Mouse (Mus musculus) adrenal gland, adult 8-10 months (tissue): ENCODE measurements at regions not wholly inside any gene's neighbourhood (a gene's known extent, or its start where the extent isn't known, plus 50 kb on each side); places are given as distances from the start of the nearest gene placed in this dataset.
A peak's percentile ranks its signal among the peaks of the same experiment; 100 is the strongest.
"Not testable (repeated sequence)": the region's sequence is repeated elsewhere in the genome, so short reads cannot be mapped to it uniquely, and the experiment has no call there.

Experiments
- DNase-seq: peaks from one replicate; pipeline ENCODE4 v3.0.0; 2022

GRCm38 (mm10) chr16:31508981-31509380, 86.9 kb downstream of the Bdh1 start:
- DNase-seq, result peak; percentile 66

- no peak for DNase-seq
Observed at GRCm38 (mm10) chr16:31510097-31510496, 88.0 kb downstream of the Bdh1 start.

GRCm38 (mm10) chr16:31518816-31519215, 96.7 kb downstream of the Bdh1 start:
- no peak for DNase-seq

- no peak for DNase-seq
Observed at GRCm38 (mm10) chr16:31520081-31520480, 98.0 kb downstream of the Bdh1 start.

DNA sequence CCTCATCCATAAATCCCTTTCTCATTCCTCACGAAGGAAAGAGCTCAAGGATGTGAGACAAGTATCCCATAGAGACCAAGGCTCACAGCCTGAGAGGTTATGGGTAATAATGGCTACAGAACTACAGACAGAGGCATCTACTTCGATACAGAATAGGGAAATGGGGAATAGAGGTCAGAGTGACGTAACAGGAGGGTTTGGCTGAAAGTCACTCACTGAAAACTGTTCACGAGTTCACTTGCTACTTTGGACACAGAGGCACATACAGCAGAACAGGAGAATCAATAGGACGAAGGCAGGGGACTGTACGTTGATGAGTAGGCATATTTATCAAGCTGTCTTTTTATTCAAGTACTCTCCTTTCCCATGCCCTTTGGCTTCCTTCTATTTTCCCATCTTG, 99.7 kb downstream of the Bdh1 start:
- DNase-seq, result no peak

DNA sequence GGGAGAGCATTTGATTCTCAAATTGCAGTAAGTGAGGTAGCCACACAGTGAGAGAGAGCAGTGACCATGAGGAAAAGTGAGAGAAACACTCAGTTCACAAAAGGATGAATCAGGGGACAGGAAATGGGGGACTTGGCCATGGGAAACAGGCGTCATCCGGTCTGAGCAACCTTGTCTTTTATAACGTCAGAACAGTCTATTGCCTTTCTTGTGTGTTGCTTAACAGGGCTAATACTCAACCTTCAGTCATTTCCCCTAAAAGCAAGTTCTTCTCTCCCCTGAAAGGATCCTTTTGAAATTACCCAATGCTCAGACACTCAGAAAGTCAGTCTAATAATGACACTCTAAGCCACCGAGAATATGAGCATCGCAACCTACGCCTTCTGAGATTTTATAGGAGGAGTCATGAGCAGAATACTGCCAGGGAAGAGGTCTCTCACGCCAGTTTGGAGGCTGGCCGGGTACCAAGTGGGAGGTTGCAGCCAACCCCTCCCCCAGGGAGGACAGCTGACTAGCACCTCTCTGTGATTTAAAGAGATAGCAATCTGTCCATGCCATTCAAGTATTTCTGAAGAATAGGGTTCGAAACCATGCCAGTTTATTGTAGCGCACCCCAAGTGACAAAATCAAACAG, 104.7 kb downstream of the Bdh1 start:
- peak; percentile 72 for DNase-seq

GRCm38 (mm10) chr16:31528596-31529283, 106.7 kb downstream of the Bdh1 start:
- DNase-seq, result no peak

DNA sequence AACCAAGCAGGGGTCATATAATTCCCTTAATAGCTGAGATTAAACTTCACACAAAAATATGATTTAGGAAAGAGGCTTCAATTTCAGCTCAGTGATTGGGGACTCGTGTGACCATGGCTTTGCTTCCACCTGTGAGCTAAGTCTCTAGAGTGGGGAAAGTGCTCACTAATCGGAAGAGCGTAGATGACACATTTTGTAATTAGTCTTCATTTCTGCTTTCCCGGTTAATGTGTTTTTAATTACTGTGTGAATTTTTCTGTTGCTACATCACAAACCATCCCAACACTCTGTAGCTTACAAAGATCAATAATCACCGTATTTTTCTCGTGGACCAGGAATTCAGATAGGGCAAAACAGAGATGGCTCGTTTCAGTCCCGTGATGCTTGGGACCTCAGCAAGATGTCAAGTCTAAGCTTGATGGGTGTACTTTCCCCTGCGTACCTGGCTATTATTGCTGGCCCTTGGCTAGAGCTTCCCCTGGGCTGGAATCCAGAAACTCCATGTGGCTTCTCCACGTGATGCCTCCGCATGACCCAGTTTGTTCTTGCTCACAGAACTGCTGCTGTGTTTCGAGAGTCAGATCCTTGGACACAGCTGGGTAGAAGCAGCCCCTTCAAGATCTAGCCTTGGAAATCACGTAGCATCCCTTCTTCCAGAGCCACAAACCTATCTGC, 107.3 kb downstream of the Bdh1 start:
- DNase-seq, result no peak

DNA sequence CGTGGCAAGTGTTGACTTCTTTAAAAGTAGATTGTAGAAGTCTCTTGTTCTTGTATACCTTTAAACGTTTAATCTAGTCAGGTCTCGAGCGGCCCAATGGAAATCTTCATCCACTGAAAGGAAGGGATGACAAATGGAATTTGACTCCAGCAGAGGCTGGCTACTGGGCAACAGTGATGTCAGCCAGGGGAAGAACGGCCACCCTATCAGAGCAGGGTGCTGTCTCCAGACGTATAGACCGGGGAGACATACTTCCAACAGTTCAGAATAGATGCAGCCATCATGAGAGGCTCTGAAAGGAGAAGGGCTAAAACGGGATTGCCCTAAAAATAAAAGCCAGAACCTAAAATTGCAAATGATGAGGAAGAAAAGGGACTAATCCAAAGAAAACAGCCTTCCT, 108.0 kb downstream of the Bdh1 start:
- DNase-seq, result no peak

GRCm38 (mm10) chr16:31533196-31533777, 111.2 kb downstream of the Bdh1 start:
- no peak for DNase-seq

DNA sequence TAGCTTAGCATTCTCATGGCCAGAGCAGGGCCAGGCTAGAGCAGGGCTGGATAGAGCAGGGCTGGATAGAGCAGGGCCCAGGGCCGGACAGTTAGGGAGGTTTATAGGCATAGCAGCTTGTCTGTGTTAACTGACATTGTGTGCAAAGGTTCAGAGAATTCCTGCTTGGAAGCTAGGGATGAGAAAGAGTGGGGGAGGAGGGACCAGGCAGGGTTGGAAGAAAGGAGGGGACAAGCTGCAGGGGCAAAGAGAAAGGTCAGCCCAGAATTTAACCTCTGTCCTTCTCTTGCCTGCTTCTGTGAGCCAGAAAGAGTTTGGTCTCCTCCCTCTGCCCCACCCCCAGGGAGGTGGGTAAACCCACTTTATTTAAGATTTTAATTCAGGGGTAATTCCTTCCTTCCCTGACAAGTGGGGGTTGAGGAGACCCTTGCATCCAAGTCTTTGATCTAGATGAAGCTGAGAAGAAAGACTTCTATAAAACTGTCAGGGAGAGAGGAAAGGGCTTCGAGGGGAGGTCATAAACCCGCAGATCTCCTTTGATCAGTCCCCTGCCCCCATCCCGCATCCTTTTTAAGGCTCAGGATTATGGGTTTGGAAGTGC, 112.9 kb downstream of the Bdh1 start:
- DNase-seq, result no peak

GRCm38 (mm10) chr16:31536328-31536727, 114.2 kb downstream of the Bdh1 start:
- DNase-seq, result no peak

DNA sequence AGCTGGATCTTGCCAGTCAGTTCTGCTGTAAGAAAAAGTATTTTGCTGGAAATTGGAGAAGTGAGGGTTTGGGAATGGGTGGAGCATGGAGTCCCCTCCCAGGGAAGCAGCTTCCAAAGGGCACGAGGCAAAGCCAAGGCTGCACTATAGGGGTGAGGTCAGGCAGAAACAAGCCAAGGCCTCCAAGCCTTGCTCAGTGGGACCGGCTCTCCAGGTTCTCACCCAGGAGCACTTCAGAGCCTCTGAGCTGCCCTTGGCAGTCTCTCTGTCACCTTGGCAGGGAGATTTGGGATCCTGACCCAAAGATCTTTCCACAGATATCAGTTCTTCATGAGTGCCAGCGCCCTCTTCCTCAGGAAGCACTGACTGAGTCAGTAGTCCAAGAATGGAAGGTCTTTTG, 116.5 kb downstream of the Bdh1 start:
- peak; percentile 85 for DNase-seq

DNA sequence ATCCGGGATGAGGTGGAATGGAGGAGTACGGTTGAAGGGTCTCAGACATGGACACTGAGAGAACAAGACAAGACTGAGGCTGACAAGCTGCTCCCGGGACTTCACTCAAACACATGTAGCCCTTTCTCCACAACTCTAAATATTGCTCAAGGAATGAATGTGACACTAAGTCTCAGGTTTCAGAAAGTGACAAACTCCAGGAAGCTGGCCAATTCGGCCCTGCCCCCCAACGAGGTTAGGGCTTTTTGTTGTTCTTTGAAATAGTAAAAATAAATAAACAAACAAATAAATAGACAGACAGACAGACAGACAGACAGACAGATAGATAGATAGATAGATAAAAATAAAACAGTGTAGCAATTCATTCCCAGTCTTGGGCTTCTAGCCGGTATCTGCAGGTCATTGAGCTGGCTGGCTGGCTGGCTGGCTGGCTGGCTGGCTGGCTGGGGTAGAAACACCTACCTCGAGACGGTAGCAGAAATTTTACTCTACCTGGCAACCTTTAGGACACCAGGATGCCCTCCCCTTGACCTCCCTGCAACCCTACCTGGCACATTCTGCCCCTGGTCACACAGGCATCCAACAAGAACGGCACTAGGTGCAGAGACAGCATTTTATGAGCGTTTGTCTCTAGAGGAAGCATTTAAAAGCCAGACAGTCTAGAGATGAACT, 119.6 kb upstream of the Dlg1 start:
- DNase-seq, result no peak

- no peak for DNase-seq
Observed at GRCm38 (mm10) chr16:31546062-31546827, 117.0 kb upstream of the Dlg1 start.

GRCm38 (mm10) chr16:31546828-31547224, 116.4 kb upstream of the Dlg1 start:
- DNase-seq, result no peak

DNA sequence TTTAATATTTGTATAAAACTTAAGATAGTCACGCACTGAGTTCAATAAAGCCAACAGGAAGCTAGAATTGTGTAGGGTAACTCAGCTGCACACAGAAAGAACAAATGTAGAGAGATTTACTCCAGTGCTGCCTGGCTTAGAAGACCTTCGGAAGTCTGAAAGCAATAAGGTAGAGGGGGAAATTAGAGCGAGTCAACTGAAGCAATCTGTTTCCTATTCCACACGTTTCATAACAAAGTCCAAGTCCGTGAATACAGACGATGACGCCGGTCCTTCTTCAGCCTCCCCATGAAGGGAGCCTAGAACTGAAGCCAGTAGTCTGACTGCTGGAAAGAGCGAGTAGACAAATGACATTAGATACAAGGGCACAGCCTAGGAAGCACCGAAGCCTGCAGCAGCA, 115.9 kb upstream of the Dlg1 start:
- no peak for DNase-seq

GRCm38 (mm10) chr16:31549975-31550374, 113.3 kb upstream of the Dlg1 start:
- no peak for DNase-seq

DNA sequence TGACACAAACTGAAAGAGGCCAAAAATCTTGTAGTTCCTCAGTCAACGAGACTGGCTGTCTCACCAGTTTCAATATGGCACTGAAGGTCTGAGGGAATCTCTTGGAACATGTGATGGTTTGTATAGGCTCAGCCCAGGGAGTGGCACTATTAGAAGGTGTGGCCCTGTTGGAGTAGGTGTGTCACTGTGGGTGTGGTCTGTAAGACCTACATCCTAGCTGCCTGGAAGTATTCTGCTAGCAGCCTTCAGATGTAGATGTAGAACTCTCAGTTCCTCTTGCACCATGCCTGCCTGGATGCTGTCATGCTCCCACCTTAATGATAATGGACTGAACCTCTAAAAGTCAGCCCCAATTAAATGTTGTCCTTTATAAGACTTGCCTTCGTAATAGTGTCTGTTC, 112.7 kb upstream of the Dlg1 start:
- DNase-seq, result not testable (repeated sequence)

DNA sequence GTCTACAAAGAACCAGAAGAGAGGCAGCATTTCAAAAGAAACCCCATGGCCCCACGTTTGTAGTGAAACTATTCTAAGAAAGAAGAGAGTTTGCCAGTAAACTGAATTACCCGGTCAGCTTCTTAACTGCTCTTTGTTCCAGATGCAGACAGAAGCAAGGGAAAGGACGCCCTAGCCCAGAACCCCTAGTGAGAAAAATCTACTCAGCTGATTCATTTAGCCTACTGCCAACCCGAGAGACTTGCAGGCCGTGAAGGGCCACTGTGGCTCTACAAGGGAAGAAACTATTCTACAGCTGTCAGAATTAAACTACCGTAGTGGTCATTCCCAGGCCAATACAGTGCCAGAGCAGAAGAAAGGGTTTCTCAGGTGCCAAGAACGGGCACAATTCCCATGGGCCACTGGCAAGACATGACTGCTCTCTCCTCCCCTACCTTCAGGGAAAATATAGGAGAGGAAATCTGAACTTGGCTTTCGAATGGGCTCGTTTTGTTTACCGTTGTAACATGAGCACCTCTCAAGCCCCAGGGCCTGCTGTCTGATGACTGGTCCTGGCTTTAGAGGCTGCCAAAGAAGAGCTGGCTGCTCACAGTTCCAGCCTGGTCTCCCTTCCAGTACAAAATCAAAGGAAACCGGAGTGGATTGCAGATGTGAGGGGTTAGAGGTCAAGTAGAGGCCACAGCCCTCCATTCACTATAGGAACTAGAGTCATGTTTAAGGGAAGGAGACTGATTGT, 111.7 kb upstream of the Dlg1 start:
- DNase-seq, result no peak
